Mouse (Mus musculus) left cerebral cortex, postnatal 4 days (tissue): Measurements from ENCODE around the gene Tm9sf4. TPM values are rescaled to one million over a fixed set of nuclear protein-coding genes. Genes with fewer than 3 reads are reported as not detected.

Experiments used
- DNase-seq: peaks from one replicate; pipeline ENCODE4 v3.0.0-alpha.2; 2022
- intact Hi-C: fragments of 180-260 bp; cut with DNase I; formaldehyde crosslinking; loops from one replicate; pipeline ENCODE4 v1.15.1; 2025
- total RNA-seq, 2 experiments: library from RNA; stranded (reverse); gene quantifications; 2 replicates each; pipeline ENCODE4 v1.2.3; 2021

The Tm9sf4 gene
- total RNA-seq, 2 experiments from 2014 or later = 118 to 120 TPM

- intact Hi-C loops = no loop called here
- no peak for DNase-seq
Observed at GRCm38 (mm10) chr2:153249751-153250150, 88.6 kb downstream of the Tm9sf4 start.

GRCm38 (mm10) chr2:153256604-153257003 is 95.5 kb downstream of the Tm9sf4 start:
- no peak for DNase-seq
- intact Hi-C loops = no loop called here

GRCm38 (mm10) chr2:153259030-153259863 is 98.1 kb downstream of the Tm9sf4 start:
- no peak for DNase-seq
- intact Hi-C loops = no loop called here

Other genes with a start within 250 kb of the Tm9sf4 start
- gene Mylk2, start 250.0 kb upstream of the Tm9sf4 start, total RNA-seq = not detected
- gene Foxs1, start 228.1 kb upstream of the Tm9sf4 start, total RNA-seq = 1 to 10 TPM; 1.6 TPM
- gene Dusp15, start 209.6 kb upstream of the Tm9sf4 start, total RNA-seq = 10 to 100 TPM; 18.3 to 22.2 TPM
- 1 to 10 TPM; 3.3 to 5.2 TPM for gene Ttll9, start 198.8 kb upstream of the Tm9sf4 start, total RNA-seq
- 10 to 100 TPM; 91.7 to 92.5 TPM for gene Pdrg1, start 145.9 kb upstream of the Tm9sf4 start, total RNA-seq
- gene Xkr7, start 129.5 kb upstream of the Tm9sf4 start, total RNA-seq = 10 to 100 TPM; 23.2 to 23.4 TPM
- 1 to 10 TPM; 3.0 to 4.7 TPM for gene Ccm2l, start 95.3 kb upstream of the Tm9sf4 start, total RNA-seq
- 1 to 10 TPM; 3.6 to 3.8 TPM for gene Hck, start 52.8 kb upstream of the Tm9sf4 start, total RNA-seq
- 10 to 100 TPM; 36.3 to 37.3 TPM for gene Tspyl3, start 64.1 kb downstream of the Tm9sf4 start, total RNA-seq
- 1 to 10 TPM; 6.8 to 8.6 TPM for gene Plagl2, start 80.1 kb downstream of the Tm9sf4 start, total RNA-seq
- 10 to 100 TPM; 23.2 to 23.3 TPM for gene Pofut1, start 80.2 kb downstream of the Tm9sf4 start, total RNA-seq
- gene Kif3b, start 130.1 kb downstream of the Tm9sf4 start, total RNA-seq = 100 to 1,000 TPM; 109 to 110 TPM
- gene Asxl1, start 184.5 kb downstream of the Tm9sf4 start, total RNA-seq = 10 to 100 TPM; 53.4 to 53.9 TPM